Mouse (Mus musculus) embryonic facial prominence, embryonic 13.5 days (tissue): ENCODE data around the gene 4930486L24Rik. TPM values are rescaled to one million over a fixed set of nuclear protein-coding genes. Genes with fewer than 3 reads are reported as not detected.

Source experiments
- ATAC-seq: fragments of 200-750 bp; cut with Nextera tagmentation; 2 replicates; pipeline ENCODE4 v1.8.0; 2017; ENCODE audit warnings: low read depth; ENCODE audit not compliant: insufficient number of reproducible peaks, insufficient read depth, low FRiP score, low TSS enrichment
- H3K27ac ChIP-seq: fragments of 300-500 bp; sonication (generic); 2 replicates; pipeline ENCODE4 v1.5.1; 2015; ENCODE audit warnings: moderate library complexity, mild to moderate bottlenecking, inconsistent platforms
- H3K27me3 ChIP-seq: fragments of 300-500 bp; sonication (generic); 2 replicates; pipeline ENCODE4 v1.6.1; 2015; ENCODE audit warnings: mild to moderate bottlenecking, inconsistent platforms
- H3K36me3 ChIP-seq: fragments of 300-500 bp; sonication (generic); 2 replicates; pipeline ENCODE4 v1.6.1; 2015; ENCODE audit warnings: mild to moderate bottlenecking, inconsistent platforms
- H3K4me1 ChIP-seq: fragments of 300-500 bp; sonication (generic); 2 replicates; pipeline ENCODE4 v1.6.1; 2015; ENCODE audit warnings: inconsistent platforms
- H3K4me2 ChIP-seq: fragments of 300-500 bp; sonication (generic); 2 replicates; pipeline ENCODE4 v1.6.1; 2015; ENCODE audit warnings: moderate library complexity, mild to moderate bottlenecking, inconsistent platforms
- H3K4me3 ChIP-seq: fragments of 300-500 bp; sonication (generic); 2 replicates; pipeline ENCODE4 v1.5.1; 2015; ENCODE audit warnings: mild to moderate bottlenecking, inconsistent platforms
- H3K9ac ChIP-seq: fragments of 300-500 bp; sonication (generic); 2 replicates; pipeline ENCODE4 v1.6.1; 2015; ENCODE audit warnings: mild to moderate bottlenecking, inconsistent platforms
- H3K9me3 ChIP-seq: fragments of 300-500 bp; sonication (generic); 2 replicates; pipeline ENCODE4 v1.6.1; 2016; ENCODE audit warnings: inconsistent platforms
- WGBS: fragments of 180-500 bp; shearing (Covaris S2); methylation state at CpG from one replicate; pipeline ENCODE4 v1.1.7; 2015; ENCODE audit warnings: mixed read lengths; 5-methylcytosine and 5-hydroxymethylcytosine counted together
- polyA plus RNA-seq: library from polyadenylated mRNA; unstranded; fragments of >200 nt; fragmentation: Nextera tagmentation; extraction: Ambion mirVana; gene quantifications from 2 replicates; pipeline ENCODE4 v1.2.1, GENCODE M21; 2015

The 4930486L24Rik gene
- polyA plus RNA-seq, 1 experiment from 2014 or later, result 0.42 TPM

GRCm38 (mm10) chr13:60820486-60821175 lies 43.6 kb downstream of the 4930486L24Rik start:
- 71% methylated on average over 3 of the region's 3 CpGs for WGBS
- no peaks in the 10 kb centered on the region for H3K27me3 ChIP-seq

GRCm38 (mm10) chr13:60819469-60819868 lies 44.8 kb downstream of the 4930486L24Rik start:
- Histone ChIP-seq H3K36me3 (no peaks in the 10 kb centered on the region), H3K4me1 (no peaks in the 10 kb centered on the region), H3K4me2 (no peak overlapping the region), H3K9ac (no peak overlapping the region), H3K9me3 (no peaks in the 10 kb centered on the region), H3K27me3 (no peaks in the 10 kb centered on the region), H3K4me3 (no peak overlapping the region), H3K27ac (no peak overlapping the region)
- WGBS, result 11% methylated on average over 7 of the region's 7 CpGs
- no peak for ATAC-seq

More at GRCm38 (mm10) chr13:60820486-60821175, 43.6 kb downstream of the 4930486L24Rik start:
- Histone ChIP-seq H3K4me2 (no peak overlapping the region), H3K4me3 (no peak overlapping the region), H3K9me3 (no peaks in the 10 kb centered on the region), H3K27ac (no peak overlapping the region), H3K9ac (no peak overlapping the region), H3K36me3 (no peaks in the 10 kb centered on the region), H3K4me1 (no peaks in the 10 kb centered on the region)
- ATAC-seq, result no peak

- H3K4me2 ChIP-seq, result no peak overlapping the region
- no peak overlapping the region for H3K9ac ChIP-seq
- no peaks in the 10 kb centered on the region for H3K9me3 ChIP-seq
- no peak overlapping the region for H3K27ac ChIP-seq
- no peak overlapping the region for H3K4me3 ChIP-seq
- H3K36me3 ChIP-seq, result no peaks in the 10 kb centered on the region
- 55% methylated on average over 1 of the region's 1 CpGs for WGBS
- no peaks in the 10 kb centered on the region for H3K4me1 ChIP-seq
- no peaks in the 10 kb centered on the region for H3K27me3 ChIP-seq
- ATAC-seq, result no peak
These were observed 50.6 kb downstream of the 4930486L24Rik start for GRCm38 (mm10) chr13:60813722-60814121.

- no peak overlapping the region for H3K4me2 ChIP-seq
- no peak overlapping the region for H3K4me3 ChIP-seq
- no peaks in the 10 kb centered on the region for H3K9me3 ChIP-seq
- H3K4me1 ChIP-seq, result no peaks in the 10 kb centered on the region
- no peaks in the 10 kb centered on the region for H3K27me3 ChIP-seq
- ATAC-seq, result no peak
- no peak overlapping the region for H3K27ac ChIP-seq
- WGBS, result 84% methylated on average over 6 of the region's 6 CpGs
- no peak overlapping the region for H3K9ac ChIP-seq
- no peaks in the 10 kb centered on the region for H3K36me3 ChIP-seq
These were observed 51.5 kb downstream of the 4930486L24Rik start for GRCm38 (mm10) chr13:60812768-60813167.

- WGBS, result 73% methylated on average over 2 of the region's 2 CpGs
- Histone ChIP-seq H3K9me3 (no peaks in the 10 kb centered on the region), H3K4me2 (no peak overlapping the region), H3K27me3 (no peaks in the 10 kb centered on the region), H3K36me3 (no peaks in the 10 kb centered on the region), H3K9ac (no peak overlapping the region), H3K4me3 (no peak overlapping the region), H3K27ac (no peak overlapping the region), H3K4me1 (no peaks in the 10 kb centered on the region)
- no peak for ATAC-seq
These were observed 54.6 kb downstream of the 4930486L24Rik start for GRCm38 (mm10) chr13:60809690-60810089.

GRCm38 (mm10) chr13:60802749-60803148 lies 61.5 kb downstream of the 4930486L24Rik start, which contains the start of gene Ctsll3:
Ctsll3 (minus strand) TSS chr13:60802849.
- WGBS, result 56% methylated on average over 1 of the region's 1 CpGs
- no peak within 1 kb of the TSS for H3K4me2 ChIP-seq

More at GRCm38 (mm10) chr13:60802749-60803148, 61.5 kb downstream of the 4930486L24Rik start, which contains the start of gene Ctsll3:
- H3K4me3 ChIP-seq, result no peak within 1 kb of the TSS
- H3K9ac ChIP-seq, result no peak within 1 kb of the TSS
- no peaks in the 10 kb centered on the region for H3K27me3 ChIP-seq
- no peaks in the 10 kb centered on the region for H3K36me3 ChIP-seq
- no peaks in the 10 kb centered on the region for H3K4me1 ChIP-seq
- no peak within 1 kb of the TSS for H3K27ac ChIP-seq
- no peaks in the 10 kb centered on the region for H3K9me3 ChIP-seq
- no peak for ATAC-seq

Other genes starting within 250 kb of the 4930486L24Rik start
- gene BC051665, start 78.1 kb downstream of the 4930486L24Rik start, polyA plus RNA-seq, result not detected in 2 replicates
- gene Ctsll3, start 61.6 kb downstream of the 4930486L24Rik start, polyA plus RNA-seq, result not detected in 2 replicates
- gene Gm49392, start 32.4 kb upstream of the 4930486L24Rik start, polyA plus RNA-seq, result not detected in 2 replicates
- gene Ctla2b, start 33.0 kb upstream of the 4930486L24Rik start, polyA plus RNA-seq, result 1.5 and 5.0 TPM in 2 replicates
- gene Tpbpb, start 40.4 kb upstream of the 4930486L24Rik start, polyA plus RNA-seq, result not detected in 2 replicates
- gene Gm49393, start 71.1 kb upstream of the 4930486L24Rik start, polyA plus RNA-seq, result not detected in 2 replicates
- gene Gm49391, start 72.1 kb upstream of the 4930486L24Rik start, polyA plus RNA-seq, result 1.3 and 2.8 TPM in 2 replicates
- gene Ctla2a, start 72.2 kb upstream of the 4930486L24Rik start, polyA plus RNA-seq, result 19.2 and 23.0 TPM in 2 replicates
- gene Tpbpa, start 77.5 kb upstream of the 4930486L24Rik start, polyA plus RNA-seq, result not detected in 2 replicates
- gene Ctsj, start 141.5 kb upstream of the 4930486L24Rik start, polyA plus RNA-seq, result not detected in 2 replicates
- not detected in 2 replicates for gene Ctsq, start 176.2 kb upstream of the 4930486L24Rik start, polyA plus RNA-seq